Mouse (Mus musculus) hindbrain, embryonic 14.5 days (tissue): ENCODE measurements around the gene Six2. TPM values are rescaled to one million over a fixed set of nuclear protein-coding genes. Genes with fewer than 3 reads are reported as not detected.

Experiments
- ATAC-seq: fragments of 200-750 bp; cut with Nextera tagmentation; 2 replicates; pipeline ENCODE4 v1.8.0; 2017; ENCODE audit warnings: moderate number of reproducible peaks, mild to moderate bottlenecking, moderate TSS enrichment, moderate library complexity; ENCODE audit not compliant: low FRiP score
- DNase-seq: peaks from one replicate; pipeline ENCODE4 v3.0.0-alpha.2; 2015; ENCODE audit warnings: low spot score
- H3K27ac ChIP-seq: fragments of 300-500 bp; sonication (generic); 2 replicates; pipeline ENCODE4 v1.5.1; 2014; ENCODE audit warnings: mild to moderate bottlenecking, moderate library complexity
- H3K27me3 ChIP-seq: fragments of 300-500 bp; sonication (generic); 2 replicates; pipeline ENCODE4 v1.6.1; 2014; ENCODE audit warnings: mild to moderate bottlenecking, low read length, mixed read lengths; ENCODE audit not compliant: control insufficient read depth, insufficient read depth
- H3K36me3 ChIP-seq: fragments of 300-500 bp; sonication (generic); replicated peaks from 2 replicates; pipeline ENCODE4 v1.6.1; 2014; ENCODE audit not compliant: control insufficient read depth, insufficient read depth
- H3K4me1 ChIP-seq: fragments of 300-500 bp; sonication (generic); replicated peaks from 2 replicates; pipeline ENCODE4 v1.6.1; 2014; ENCODE audit warnings: antibody characterized with exemption, low read length, mixed read lengths; ENCODE audit not compliant: control insufficient read depth, insufficient read depth
- H3K4me2 ChIP-seq: fragments of 300-500 bp; sonication (generic); replicated peaks from 2 replicates; pipeline ENCODE4 v1.6.1; 2014; ENCODE audit warnings: mild to moderate bottlenecking, moderate library complexity
- H3K4me3 ChIP-seq: fragments of 300-500 bp; sonication (generic); replicated peaks from 2 replicates; pipeline ENCODE4 v1.5.1; 2014; ENCODE audit warnings: mild to moderate bottlenecking, low read length
- H3K9ac ChIP-seq: fragments of 300-500 bp; sonication (generic); 2 replicates; pipeline ENCODE4 v1.6.1; 2014
- H3K9me3 ChIP-seq: fragments of 300-500 bp; sonication (generic); 2 replicates; pipeline ENCODE4 v1.6.1; 2016; ENCODE audit warnings: low read length; ENCODE audit not compliant: control insufficient read depth
- WGBS: fragments of 180-500 bp; shearing (Covaris S2); extraction: QIAGEN DNeasy Blood & Tissue Kit; methylation state at CpG from one replicate; pipeline ENCODE4 v1.1.7; 2014; 5-methylcytosine and 5-hydroxymethylcytosine counted together
- polyA plus RNA-seq: library from polyadenylated mRNA; unstranded; fragments of >200 nt; fragmentation: Nextera tagmentation; extraction: Ambion mirVana; gene quantifications from 2 replicates; pipeline ENCODE4 v1.2.1, GENCODE M21; 2014

Six2 gene
- polyA plus RNA-seq, 1 experiment from 2014 or later: 0.64 TPM

DNA sequence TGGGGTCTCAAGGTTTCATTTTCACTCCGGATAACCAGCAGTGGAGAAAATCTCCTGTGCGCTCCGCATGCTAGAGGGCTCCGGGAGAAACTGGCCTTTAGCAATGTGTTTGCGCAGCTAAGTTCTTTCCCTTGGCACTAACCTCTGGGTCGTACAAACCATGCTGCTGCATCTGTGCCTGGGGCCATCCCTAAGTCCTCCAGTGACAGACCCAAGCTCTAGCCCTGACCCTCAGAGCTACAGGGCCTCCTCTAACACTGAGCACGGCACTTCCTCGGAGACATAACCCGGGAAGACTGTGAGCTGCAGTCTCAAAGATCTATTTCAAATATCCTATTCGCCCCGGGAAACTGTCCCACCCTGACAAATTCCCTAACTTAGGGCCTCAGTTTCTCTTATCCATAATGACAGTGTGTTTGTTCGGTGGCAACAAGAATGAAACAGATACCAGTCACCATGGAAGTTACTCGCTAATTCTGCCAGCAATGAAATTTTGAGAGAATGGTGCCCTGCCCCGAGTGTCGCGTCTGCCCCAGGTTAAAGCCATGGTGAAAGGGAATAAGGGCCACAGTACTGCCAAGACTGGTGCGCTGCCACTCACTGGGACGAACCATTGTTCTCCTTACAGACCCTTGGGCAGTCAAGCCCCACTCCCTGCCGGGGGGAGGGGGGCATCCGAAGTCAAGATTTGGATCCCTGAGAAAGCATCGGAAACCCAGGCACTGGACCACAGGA is 7.8 kb downstream of the Six2 start:
- DNase-seq (no peak), ATAC-seq (no peak)
- Histone ChIP-seq H3K27me3 (peaks cover 94% of the 10 kb centered on the region), H3K4me3 (no peak overlapping the region), H3K4me2 (0 out of 2 replicates have a peak overlapping the region, but pooled peaks have one; percentile 0), H3K9ac (no peak overlapping the region), H3K4me1 (no peaks in the 10 kb centered on the region), H3K27ac (no peak overlapping the region), H3K9me3 (0 out of 2 replicates have a peak, but pooled peaks cover 3% of the 10 kb centered on the region), H3K36me3 (no peaks in the 10 kb centered on the region)
- WGBS: under 1% methylated on average over 21 of the region's 21 CpGs

DNA sequence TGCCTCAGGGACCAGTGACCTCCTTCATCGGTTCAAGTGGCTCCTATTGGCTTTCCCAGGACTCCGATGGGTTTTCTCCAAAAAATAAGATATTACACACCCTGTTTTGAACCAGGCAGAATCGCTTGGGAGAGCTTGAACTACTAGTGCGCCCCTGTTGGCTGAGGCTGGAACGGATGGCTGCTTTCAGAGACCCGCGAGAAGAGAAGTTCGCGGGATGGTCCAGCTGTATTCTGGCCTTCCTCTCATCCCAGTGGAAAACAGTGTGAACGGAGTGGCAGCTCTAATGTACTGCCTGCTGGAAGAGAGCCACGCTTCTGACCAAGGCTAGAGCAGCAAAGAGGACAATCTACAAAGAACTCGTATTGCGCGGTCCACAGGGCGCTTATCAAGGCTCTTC is 8.4 kb downstream of the Six2 start:
- DNase-seq (no peak), ATAC-seq (no peak)
- Histone ChIP-seq H3K4me1 (no peaks in the 10 kb centered on the region), H3K36me3 (no peaks in the 10 kb centered on the region), H3K27ac (no peak overlapping the region), H3K9ac (no peak overlapping the region), H3K4me2 (0 out of 2 replicates have a peak overlapping the region, but pooled peaks have one; percentile 0), H3K9me3 (0 out of 2 replicates have a peak, but pooled peaks cover 3% of the 10 kb centered on the region), H3K4me3 (no peak overlapping the region), H3K27me3 (peaks cover 94% of the 10 kb centered on the region)
- WGBS: 2% methylated on average over 15 of the region's 15 CpGs

DNA sequence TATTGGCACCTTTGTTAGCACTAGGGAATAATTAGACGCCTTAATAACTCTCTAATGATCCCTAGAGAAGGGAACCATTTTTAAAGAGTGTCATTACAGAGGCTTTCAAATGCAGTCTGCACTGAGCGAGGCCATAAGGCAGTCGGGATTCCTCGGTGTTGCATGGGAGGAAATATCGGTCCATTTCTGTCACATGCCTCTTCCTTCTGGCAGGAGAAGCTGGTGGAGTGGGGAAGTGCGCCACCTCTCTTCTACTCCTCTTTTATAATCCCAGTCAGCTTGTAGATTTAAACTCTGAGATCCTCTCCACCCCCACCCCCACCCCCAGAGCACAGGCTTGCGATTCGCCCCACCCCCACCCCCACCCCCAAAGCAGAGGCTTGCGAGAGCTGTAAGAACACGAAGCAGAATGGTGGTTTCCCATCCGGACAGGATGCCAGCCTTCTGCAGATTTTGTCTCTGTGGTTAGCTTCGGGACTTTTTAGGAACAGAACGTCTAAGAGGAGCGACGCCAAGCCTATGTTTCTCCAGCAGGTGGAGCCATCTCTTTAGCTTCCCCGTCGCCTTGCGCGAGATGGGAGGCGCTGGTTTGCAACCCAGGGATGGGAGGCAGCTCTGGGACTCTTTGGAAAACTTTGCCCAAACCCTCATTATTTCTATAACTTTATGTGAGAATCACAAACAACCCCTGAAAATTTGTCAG is 23.3 kb downstream of the Six2 start:
- Histone ChIP-seq H3K9ac (no peak overlapping the region), H3K27me3 (peaks cover 47% of the 10 kb centered on the region), H3K4me1 (0 out of 2 replicates have a peak, but pooled peaks cover 3% of the 10 kb centered on the region), H3K4me2 (peak overlapping the region; percentile 54), H3K27ac (no peak overlapping the region), H3K4me3 (peak overlapping the region; percentile 21), H3K9me3 (no peaks in the 10 kb centered on the region), H3K36me3 (no peaks in the 10 kb centered on the region)
- ATAC-seq (peak; percentile 72; the same call in 1 of the 2 replicates), DNase-seq (peak; percentile 88)
- 2% methylated on average over 20 of the region's 20 CpGs for WGBS

DNA sequence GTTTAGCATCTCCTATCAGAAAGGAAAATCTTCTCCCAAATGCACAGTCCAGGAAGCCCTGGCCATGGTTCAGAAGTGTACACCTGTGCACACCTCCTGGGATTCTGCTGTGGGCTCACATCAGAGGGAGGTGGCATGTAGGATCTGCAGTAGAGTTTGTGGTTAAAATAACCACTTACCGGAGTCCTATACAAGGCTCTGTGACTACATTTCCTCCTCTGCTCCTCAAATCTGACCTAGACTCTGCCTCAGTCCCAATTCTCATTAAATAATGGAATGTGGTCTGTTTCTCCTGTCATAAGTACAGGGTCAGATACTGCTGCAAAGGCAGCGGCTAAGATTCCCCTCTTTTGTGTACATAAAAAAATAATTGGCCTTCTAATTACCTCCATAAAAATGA is 23.9 kb downstream of the Six2 start:
- DNase-seq: no peak
- 42% methylated on average over 2 of the region's 2 CpGs for WGBS
- H3K27me3 ChIP-seq: peaks cover 47% of the 10 kb centered on the region
- no peaks in the 10 kb centered on the region for H3K9me3 ChIP-seq
- no peaks in the 10 kb centered on the region for H3K36me3 ChIP-seq
- H3K27ac ChIP-seq: no peak overlapping the region
- ATAC-seq: no peak
- H3K9ac ChIP-seq: no peak overlapping the region
- H3K4me1 ChIP-seq: 0 out of 2 replicates have a peak, but pooled peaks cover 3% of the 10 kb centered on the region
- H3K4me2 ChIP-seq: peak overlapping the region; percentile 54
- H3K4me3 ChIP-seq: peak overlapping the region; percentile 21; the same call in 1 of the 2 replicates

DNA sequence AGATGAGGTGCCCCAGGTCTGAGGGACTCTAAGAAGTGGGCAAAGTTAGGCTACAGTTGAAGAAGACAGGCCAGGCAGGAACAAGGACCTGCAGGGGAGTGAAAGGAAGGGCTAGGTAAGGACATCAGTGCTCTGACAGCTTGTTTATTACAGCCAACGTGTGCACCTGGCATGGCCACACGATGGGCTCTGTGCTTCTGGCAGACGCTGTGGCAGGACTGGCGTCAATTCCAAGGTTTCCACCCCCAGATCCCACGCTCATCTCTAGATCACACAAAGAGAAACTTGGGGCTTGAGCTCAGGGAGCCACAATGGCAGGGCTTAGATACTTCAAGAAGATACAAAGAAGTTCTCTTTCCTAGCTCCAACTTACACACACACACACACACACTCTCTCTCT is 26.6 kb downstream of the Six2 start:
- Histone ChIP-seq H3K4me1 (0 out of 2 replicates have a peak, but pooled peaks cover 3% of the 10 kb centered on the region), H3K4me3 (no peak overlapping the region), H3K4me2 (no peak overlapping the region), H3K27ac (no peak overlapping the region), H3K36me3 (no peaks in the 10 kb centered on the region), H3K9ac (no peak overlapping the region), H3K9me3 (no peaks in the 10 kb centered on the region), H3K27me3 (peaks cover 37% of the 10 kb centered on the region)
- ATAC-seq (no peak), DNase-seq (no peak)
- 75% methylated on average over 5 of the region's 5 CpGs for WGBS

DNA sequence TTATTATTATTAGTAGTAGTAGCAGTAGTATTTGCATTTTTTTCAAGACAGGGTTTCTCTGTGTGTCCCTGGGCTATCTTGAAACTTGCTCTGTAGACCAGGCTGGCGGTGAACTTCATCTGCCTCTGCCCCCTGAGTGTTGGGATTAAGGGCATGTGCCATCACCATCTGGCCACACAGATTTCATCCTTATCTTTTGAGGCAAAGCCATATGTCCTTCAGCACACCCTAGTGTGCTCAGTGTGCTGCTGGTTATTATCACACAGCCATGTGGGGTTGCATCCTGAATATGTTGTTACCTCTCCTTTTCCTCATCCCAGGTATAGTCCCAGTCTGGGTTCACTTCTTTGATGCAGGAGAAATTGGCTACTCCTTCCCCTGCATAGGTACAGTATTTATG is 28.1 kb downstream of the Six2 start:
- Histone ChIP-seq H3K27me3 (peaks cover 32% of the 10 kb centered on the region), H3K36me3 (no peaks in the 10 kb centered on the region), H3K9ac (no peak overlapping the region), H3K4me2 (no peak overlapping the region), H3K4me1 (no peaks in the 10 kb centered on the region), H3K9me3 (no peaks in the 10 kb centered on the region), H3K27ac (no peak overlapping the region), H3K4me3 (no peak overlapping the region)
- WGBS: 68% methylated on average over 1 of the region's 1 CpGs
- ATAC-seq (no peak), DNase-seq (no peak)

DNA sequence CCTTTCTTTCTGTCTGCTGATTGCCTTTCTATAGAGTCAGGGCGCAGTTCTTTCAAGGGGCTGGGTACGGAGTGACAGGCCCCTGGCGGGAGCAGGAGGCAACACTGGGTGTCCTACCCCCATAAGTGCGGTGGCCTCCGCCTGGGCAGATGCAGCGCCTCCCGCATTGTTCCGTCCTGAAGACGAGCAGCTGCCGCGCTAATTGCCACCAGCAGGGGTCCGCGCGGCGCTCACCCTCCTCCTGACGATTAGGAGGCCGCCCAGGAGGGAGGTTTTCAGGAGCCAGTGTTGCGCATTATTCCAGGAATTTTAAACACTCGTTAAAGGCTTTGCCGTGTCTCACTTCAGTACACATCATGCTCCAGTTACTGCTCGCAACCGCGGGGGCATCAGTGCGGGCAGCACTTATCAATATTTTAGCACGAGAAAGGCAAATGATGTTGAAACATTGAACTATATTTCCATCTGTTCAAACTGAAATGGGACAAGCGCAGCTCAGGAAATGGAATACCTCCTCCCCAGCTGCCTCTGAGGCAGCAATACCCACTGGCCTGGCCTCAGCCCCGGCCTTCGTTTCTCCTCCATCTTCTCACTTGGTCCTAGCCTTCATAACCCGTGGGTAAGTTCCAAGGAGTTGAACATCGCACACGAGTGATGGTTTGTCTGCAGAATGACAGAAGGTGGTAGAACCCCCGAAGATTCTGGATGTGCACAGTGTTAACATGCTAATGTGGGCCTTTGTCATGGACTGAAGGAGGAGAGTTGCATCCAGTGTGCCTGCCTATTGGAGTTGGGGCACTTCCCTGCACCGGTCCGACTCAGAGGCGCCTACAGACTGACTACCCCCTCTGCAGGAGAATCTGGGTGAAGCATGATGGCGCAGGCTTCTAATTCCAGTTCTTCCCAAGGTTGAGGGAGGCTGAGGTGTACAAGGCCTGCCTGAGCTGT is 42.1 kb downstream of the Six2 start:
- under 1% methylated on average over 36 of the region's 36 CpGs for WGBS
- Histone ChIP-seq H3K9ac (peak overlapping the region; percentile 22; the same call in 1 of the 2 replicates), H3K4me3 (peak overlapping the region; percentile 27), H3K4me1 (peaks cover 6% of the 10 kb centered on the region; the same call in 1 of the 2 replicates), H3K9me3 (no peaks in the 10 kb centered on the region), H3K4me2 (peak overlapping the region; percentile 49), H3K27ac (no peak overlapping the region), H3K36me3 (no peaks in the 10 kb centered on the region), H3K27me3 (peaks cover 82% of the 10 kb centered on the region)
- peak; percentile 80 for ATAC-seq
- peak; percentile 76 for DNase-seq

DNA sequence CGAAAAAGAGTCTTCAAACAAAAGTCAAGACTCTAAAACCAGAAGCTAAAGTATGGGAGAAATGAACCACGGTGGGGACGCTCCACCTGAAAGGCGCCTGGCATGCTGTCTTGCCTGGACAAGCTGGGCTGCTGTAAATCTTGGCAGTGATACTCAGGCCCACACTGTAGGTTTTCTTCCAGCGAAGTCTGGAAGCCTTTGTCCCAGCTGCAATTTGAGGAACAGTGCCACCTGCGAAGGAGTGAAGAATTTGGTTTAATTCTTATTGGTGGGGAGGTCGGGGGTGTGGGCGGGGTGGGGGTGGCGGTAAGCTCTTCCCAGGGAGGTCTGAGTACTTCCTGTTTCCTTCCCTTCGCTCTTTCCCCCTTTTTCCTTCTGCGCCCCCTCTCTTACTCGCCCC is 42.8 kb downstream of the Six2 start:
- H3K4me2 ChIP-seq: peak overlapping the region; percentile 49
- peak overlapping the region; percentile 22; the same call in 1 of the 2 replicates for H3K9ac ChIP-seq
- ATAC-seq (0 out of 2 replicates have a peak, but pooled peaks have one; percentile 34), DNase-seq (no peak)
- no peak overlapping the region for H3K27ac ChIP-seq
- no peaks in the 10 kb centered on the region for H3K36me3 ChIP-seq
- H3K27me3 ChIP-seq: peaks cover 77% of the 10 kb centered on the region
- peak overlapping the region; percentile 27 for H3K4me3 ChIP-seq
- no peaks in the 10 kb centered on the region for H3K9me3 ChIP-seq
- WGBS: 6% methylated on average over 10 of the region's 12 CpGs
- H3K4me1 ChIP-seq: peaks cover 6% of the 10 kb centered on the region; the same call in 1 of the 2 replicates
